Mouse (Mus musculus) urinary bladder, postnatal 4 days (tissue): ENCODE measurements around the gene Fabp1.

Source experiments
- DNase-seq, 2 experiments: peaks; one replicate each; pipeline ENCODE4 v3.0.0; 2021 to 2022; ENCODE audit warnings: low spot score in 2 of 2

The Fabp1 gene

DNA sequence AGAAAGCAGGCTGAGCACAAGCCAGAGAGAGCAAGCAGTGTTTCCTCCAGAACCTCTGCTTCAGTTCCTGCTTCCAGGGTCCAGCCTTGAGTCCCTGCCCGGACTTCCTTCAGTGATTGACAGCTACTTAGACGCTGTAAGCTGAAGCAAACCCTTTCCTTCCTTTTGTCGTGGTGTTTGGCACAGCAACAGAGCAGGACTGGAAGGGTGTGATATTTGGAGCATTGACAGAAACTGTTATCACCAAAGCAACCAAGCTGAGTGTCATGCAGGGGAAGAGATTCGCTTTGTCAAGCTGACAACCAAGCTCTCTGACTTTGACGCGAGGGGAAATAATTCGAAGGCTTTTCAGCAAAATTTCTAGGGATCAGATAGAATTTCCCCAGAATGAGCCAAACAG lies 12.3 kb downstream of the Fabp1 start:
- DNase-seq: no peak

DNA sequence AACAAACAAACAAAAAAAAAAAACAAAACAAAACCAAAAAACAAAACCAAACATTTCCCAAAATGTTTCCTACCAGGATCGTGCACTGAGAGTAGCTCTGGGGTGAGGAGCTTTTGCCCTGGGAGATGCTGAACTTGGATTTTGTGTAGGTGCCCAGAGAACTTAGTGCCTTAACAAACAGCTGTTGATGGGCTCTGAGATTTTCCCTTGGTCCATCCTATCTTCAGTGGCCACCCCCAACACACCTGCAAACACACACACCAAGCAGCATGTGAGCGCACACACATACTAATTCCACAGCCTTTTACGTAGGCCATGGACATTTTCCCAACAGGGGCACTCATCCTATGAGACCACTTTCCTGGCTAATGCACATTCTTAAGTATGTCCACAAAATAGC lies 12.8 kb downstream of the Fabp1 start:
- no peak for DNase-seq

DNA sequence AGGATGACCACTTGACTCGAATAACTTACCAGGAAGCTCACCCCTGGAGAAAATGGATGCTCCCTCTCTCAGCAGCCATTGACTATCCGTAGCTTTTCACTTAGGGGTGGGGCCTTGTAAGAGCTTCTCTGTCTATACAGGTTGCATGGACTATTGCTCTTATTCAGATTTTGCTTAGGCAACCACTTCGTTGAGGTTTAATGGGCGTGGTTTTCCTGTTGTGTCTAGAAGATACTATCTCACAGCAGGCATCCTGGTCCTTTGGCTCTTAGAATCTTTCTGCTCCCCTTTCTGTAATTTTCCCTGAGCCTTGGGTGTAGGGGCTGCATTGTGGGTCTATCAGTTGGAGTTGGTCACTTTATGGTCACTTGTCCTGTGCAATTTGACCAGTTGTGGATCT lies 21.9 kb downstream of the Fabp1 start:
- DNase-seq: no peak

DNA sequence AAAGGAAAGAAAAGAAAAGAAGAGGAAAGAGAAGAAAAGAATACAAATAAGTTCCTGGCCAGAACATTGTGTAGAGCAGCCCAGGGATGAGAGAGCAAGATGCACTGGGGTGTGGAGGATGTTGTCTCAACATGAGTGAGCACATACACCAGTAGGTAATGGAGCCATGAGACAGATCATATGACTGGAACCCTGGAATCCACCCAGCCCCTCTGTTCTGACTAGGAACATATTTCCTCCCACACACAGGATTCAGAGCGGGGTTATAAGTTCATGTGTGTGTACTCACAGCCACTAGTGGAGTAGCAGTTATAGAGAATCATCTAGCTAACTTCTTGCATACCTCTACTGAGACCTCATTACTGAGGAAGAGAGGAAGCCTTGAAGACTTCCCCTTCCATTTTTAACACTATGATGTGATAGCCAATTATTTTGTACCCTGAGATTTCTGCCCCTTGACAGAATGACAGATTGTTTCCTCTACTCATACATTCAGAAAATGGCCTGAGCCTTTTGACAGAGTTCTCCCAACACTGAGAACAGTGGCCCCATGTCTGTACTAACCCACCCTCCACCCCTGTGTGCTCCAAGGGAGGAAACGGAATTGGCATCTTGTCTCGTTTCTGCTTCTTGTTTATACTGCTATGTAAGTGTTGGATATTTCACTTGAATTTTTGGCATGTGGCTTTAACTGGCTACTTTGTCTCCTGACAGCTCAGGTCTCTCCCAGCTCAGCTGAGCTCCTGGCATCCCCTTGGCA lies 24.7 kb downstream of the Fabp1 start:
- DNase-seq: no peak

DNA sequence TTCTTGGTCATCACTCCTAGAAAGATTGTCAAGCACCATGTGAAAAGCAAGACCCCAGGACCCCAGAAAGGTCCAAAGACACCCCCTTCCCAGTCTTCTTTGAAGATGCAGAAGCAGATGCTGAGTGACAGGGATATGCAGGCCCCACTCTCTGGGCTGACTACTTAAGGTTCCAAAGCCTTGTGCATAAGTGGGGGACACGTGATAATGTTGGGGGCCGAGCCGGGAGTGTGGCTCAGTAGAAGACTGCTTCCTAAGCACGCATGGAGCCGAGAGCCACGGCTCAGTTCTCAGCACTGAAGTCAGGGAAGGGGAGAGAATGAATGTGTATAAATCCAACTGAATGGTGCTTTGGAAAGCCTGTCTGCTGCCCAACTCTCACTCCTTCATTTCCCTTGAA lies 26.9 kb downstream of the Fabp1 start:
- no peak for DNase-seq

DNA sequence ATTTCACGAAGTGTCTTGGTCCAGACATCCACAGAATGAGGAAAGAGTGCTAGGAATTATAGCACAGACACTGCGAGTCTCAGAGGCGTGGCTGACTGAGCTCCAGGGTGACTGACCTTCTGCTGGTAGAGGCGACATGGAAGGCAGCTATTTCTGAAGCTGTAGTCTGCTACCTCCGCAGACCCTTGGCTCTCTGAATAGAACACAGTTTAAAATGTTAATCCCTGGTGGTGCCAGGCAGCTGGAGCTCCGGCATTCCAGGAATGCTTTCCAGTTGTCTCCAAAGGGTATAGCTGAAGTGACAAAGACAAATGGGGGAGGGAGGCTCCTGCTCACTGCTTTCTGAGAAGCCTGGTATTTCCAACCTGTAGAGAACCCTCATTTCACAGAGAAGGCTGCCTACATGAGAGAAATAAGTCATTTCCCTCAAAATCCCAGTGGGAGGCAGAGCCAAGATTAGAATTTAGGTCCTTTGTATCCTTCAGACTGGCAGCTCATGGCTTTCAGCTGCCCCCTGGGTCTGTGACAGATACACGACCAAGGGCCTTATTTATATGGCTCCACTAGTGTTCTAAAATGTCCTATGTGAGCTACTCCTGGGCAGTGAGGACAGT lies 27.6 kb downstream of the Fabp1 start:
- DNase-seq: no peak

DNA sequence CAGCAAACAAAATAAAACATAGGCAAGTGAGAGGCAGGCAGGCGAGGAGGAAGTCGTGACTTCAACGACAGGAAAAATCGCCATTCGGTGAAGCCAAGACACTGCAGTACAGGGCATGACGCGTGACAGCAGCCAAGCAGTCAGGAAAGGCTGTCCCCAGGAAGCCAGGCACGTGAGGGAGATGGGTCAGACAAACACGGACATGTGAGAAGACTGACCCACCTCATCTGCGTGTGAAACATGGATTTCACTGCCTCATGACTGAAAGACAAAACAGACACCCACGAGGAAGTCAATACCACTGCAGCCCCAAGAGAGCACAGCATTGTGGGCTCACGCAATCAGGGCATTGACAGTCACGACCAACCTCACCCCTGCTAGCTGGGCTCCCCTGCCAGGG lies 35.5 kb downstream of the Fabp1 start:
- DNase-seq: no peak

DNA sequence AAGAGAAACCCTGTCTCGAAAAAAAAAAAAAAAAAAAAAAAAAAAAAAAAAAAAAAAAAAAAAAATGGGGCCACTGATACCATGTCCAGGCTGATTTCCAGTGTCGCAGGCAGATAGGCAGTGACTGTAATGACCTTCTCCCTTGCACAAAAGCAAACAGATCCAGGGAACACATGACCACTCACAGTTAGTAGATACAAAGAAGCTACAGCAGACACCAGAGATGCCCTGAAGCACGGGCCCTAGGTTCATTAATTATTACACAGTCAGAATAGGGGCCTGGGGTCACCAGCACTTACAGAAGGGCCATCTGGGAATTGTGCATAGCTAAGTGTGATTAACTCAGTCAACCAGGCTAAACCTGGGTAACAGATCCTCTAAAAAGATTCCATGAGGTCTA lies 36.3 kb downstream of the Fabp1 start:
- DNase-seq: no peak

DNA sequence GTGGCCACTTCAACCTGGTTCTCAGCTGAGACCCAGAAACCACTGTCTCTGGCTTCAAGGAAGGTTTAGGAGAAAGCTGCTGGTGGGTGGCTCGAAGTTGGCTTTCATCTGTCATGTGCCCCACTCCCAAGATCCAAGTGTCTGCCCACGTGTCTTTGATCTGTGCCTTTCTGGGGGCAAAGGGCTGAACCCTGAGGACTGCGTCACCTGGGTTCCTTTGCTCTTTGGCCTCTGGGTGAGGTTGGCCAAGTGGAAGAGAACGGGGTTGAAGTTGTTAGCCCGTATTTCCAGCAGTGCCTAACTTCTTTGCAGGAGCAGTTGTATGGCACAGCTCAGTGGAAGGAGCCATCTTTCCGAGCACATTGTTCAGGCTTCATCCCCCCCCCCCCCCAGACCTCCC lies 36.9 kb downstream of the Fabp1 start:
- no peak for DNase-seq

DNA sequence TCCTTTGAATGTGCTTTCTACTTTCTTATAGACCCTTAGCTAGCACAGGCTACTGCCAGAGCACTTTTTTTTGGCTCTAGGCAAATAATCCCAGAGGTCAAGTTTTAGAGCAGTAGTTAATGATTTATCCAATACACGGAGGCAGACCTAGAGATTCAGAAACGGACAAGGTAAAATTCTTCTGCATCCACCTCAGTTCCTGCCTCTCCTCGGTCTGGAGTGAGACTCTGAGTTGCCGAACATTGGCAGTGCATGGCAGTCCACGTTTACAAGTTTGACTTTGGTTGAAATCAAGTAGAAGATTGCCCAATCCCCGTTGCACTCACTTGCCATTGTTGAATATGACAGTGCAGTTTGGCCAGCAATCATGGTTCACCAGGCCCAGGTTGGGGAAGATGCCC lies 37.4 kb downstream of the Fabp1 start:
- DNase-seq: no peak

DNA sequence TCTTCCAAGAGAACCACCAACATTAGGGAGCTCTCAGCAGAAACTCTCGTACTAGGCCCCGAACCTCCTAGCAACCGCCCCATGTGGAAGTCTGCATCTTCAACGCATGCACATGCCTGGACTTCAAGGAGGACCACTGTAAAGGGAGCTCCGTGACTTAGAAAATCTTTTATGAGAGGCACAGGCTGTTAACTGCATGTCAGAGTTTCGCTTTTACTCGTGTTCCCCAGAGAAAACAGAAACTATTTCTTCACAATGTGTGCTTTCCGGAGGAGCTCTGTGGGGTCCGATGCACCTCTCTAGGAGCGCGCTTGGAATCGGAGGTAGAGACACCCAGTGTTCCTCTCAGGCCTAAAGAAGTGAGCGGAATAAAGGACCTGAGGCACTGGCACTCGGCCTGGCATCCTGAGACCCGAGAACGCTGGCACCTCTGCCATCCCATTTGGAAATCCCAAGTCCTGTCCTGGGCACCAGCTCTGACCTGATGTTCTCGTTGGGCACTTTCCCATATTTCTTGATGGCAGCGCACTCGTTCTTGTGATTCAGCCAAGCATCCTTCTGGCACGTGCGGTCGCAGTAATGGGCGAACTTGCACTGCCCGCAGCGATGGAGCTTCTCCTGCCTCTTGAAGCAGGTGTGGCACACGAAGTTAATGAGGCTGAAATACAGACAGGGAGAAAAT lies 39.6 kb downstream of the Fabp1 start:
- DNase-seq: no peak

DNA sequence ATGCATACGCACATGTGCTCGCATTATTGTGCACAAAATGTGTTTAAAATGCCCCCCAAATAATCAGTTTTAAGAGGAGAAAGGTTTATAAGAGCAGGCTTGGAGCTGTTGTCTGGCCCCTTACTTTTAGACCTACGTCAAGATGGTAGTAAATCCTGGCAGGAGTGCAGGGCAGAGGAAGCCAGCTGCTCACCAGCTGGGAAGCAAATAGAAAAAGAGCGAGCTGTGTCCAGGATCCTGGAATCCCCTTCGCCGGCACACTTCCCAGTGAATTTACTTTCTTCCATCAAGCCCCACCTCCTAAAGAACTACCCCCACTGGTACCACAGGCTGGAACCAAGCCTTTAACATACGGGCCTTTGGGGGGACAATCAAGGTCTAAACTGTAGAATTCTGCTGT lies 41.2 kb downstream of the Fabp1 start:
- no peak for DNase-seq

DNA sequence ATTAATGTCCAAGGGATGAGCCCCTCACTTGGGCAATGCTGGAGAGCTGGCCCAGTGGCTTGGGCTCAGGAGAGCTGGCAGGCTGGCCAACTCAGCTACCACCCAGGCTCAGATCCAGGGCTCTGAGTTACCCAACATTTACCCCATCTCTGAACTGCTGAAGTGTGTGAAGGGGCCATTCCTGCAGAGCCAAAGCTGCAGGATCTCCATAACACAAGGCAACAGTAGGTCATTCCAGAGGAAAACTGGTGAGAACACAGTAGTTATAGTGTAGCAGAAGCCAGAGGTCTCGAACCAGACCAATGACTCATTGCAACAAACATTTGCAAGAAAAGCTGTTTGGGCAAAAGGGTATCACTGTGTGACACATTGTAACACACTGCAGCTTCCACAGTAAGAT lies 43.2 kb downstream of the Fabp1 start:
- DNase-seq: peak in 1 of 2 experiments; percentile 43

DNA sequence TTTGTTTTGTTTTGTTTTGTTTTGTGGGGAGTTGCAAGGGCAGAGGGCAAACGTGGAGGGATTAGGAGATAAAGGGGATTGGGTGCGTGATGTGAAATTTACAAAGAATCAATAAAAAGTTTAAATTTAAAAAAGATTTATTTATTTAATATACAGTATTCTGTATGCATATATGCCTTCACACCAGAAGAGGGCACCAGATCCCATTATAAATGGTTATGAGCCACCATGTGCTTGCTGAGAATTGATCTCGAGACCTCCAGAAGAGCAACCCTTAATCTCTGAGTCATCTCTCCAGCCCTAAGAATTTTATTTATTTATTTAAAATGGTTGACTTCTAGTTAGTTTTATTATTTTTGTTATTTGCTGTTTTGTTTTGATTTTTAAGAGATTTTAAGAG lies 43.6 kb downstream of the Fabp1 start:
- no peak for DNase-seq

DNA sequence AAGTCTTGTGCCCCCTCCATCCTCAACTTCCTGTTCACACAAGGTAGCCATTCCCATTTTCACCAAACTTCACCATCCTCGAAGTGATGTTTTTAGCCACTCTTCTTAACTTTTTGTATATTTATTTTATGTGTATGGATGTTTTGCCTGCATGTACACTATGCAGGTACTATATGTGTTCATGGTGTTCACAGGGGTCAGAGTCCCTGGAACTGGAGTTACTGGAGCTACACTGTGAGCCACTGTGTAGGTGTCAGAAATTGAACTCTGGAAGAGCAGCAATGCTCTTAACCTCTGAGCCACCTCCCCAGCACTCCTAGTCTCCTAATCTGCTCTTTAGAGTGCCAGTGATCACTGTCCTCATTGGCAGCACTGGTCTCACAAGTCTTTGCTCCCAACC lies 48.8 kb downstream of the Fabp1 start:
- DNase-seq: no peak

DNA sequence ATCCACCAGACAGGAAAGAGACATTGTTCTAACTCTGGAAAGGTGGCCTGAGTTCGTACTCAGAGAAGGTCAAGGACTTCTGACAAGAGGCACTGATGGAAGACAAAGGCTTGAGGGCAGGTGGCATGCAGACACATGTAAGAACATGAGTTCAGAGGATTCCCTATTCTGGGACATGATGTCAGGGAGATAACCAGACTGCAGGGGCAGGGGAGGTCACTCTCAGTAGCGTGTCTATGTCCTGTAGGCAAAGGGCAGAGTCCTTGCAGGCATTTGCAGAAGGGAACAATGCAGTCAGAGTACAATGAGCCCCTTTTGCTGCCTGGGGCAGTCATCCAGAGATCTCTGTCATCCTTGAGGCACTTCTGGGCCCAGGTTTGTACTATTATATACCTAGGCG lies 50.0 kb downstream of the Fabp1 start:
- DNase-seq: no peak

DNA sequence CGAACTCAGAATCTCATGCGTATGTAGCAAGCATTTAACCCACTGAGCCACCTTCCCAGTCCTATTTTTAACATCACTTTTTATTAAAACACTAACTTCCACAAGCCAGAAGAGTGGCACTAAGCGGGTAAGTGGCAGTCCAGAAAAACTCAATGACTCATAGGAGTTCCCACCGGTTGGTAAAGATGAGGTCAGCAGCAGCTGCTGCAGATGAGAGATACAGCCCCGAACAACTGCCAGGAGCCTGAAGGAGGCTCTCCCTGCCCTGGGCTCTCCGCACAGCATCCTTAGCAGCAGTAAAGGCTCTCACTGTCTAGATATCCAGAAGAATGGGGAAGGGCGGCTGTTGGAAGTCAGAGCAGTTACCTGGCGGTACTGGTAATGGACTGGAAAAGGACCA lies 51.3 kb downstream of the Fabp1 start:
- DNase-seq: no peak

DNA sequence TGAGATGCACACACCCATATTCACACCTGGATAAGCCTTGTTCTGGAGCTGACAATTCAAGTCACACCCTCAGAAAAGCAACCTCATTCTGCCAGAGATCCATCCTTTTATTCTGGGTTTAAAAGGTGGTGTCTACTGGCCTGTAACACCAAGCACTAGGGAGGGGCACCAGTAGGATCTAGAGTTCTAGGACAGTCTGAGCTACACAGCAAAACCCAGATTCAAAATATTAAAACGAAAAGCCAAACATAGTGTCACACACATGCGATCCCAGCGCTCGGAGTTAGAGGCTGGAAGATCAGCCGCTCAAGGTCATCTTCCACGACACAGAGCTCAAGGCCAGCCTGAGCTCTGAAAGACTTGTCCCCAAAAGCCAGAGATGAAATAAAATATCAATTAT lies 54.8 kb downstream of the Fabp1 start:
- DNase-seq: no peak
